Mouse (Mus musculus): ENCODE results near the gene Zfp316.

DNA sequence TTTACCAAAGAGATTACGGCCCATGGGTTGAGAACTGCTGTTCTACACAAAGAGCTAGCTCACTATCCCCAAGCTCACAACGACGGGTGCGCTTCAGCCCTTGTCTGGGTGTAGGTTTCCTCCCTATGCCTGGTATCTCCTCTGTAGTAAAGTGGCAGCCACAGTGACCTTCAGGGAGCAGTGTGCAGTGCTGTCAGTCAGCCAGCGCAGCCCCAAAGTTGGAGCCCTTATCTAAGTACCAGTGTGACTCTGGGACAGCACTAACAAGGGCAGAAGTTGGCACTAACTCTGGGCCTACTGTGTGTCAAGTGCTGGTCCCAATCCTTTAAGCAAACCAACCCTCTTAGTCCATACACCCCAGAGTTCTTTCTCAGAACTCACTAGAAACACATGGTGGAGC, 39.0 kb upstream of the Zfp316 start:
- TF ChIP-seq NRF1 (IDR thresholded peaks at IDR 0.05; ENCODE audit: low read depth, low read length) (no peak), JUN (IDR thresholded peaks at IDR 0.05; ENCODE audit: insufficient read depth, low read depth, low read length) (no peak), E2F4 (IDR thresholded peaks at IDR 0.05; ENCODE audit: insufficient replicate concordance, low read depth, low read length) (no peak), EP300 (IDR thresholded peaks at IDR 0.05; ENCODE audit: low read length) (no peak), MAZ (IDR thresholded peaks at IDR 0.05; ENCODE audit: low read depth, low read length) (no peak), POLR2A (IDR thresholded peaks at IDR 0.05; ENCODE audit: low read depth, low read length) (no peak), MAX (IDR thresholded peaks at IDR 0.05; ENCODE audit: low read length) (no peak), CTCF (conservative IDR thresholded peaks at IDR 0.05 in 1 of 2, IDR thresholded peaks at IDR 0.05 in 1 of 2; ENCODE audit: low read depth in 2 of 2, low read length in 2 of 2) (no peak), USF1 (IDR thresholded peaks at IDR 0.05; ENCODE audit: low read depth, low read length) (no peak), SIN3A (IDR thresholded peaks at IDR 0.05; ENCODE audit: low read length) (no peak), POLR2AphosphoS2 (IDR thresholded peaks at IDR 0.05; ENCODE audit: low read depth, low read length) (no peak), UBTF (IDR thresholded peaks at IDR 0.05; ENCODE audit: low read depth, low read length) (no peak), HCFC1 (IDR thresholded peaks at IDR 0.05; ENCODE audit: low read depth, low read length) (no peak)

Measured in CH12.LX (cell line).